In genomic region chr17:34204303-34205010, GRCm38 (mm10) we compare ENCODE assay signal across 8 mouse cellular contexts. TPM values are rescaled to one million over a fixed set of nuclear protein-coding genes. Genes with fewer than 3 reads are reported as not detected.
DNase-seq lines count a peak whose midpoint lies in the region; ATAC-seq lines count a peak whose summit lies in the region.

No protein-coding gene starts in this region.

- peaks cover 41% of the 10 kb centered on the region for H3K27me3 ChIP-seq in hindbrain, embryonic 15.5 days

- under 1% methylated on average over 44 of the region's 44 CpGs for WGBS in hindbrain, embryonic 15.5 days

- H3K4me3 ChIP-seq in hindbrain, embryonic 15.5 days: peak overlapping the region; percentile 57

- peak overlapping the region; percentile 85 for H3K4me2 ChIP-seq in hindbrain, embryonic 15.5 days

- H3K27ac ChIP-seq in hindbrain, embryonic 15.5 days (replicated peaks): no peak overlapping the region

- ATAC-seq in hindbrain, embryonic 15.5 days (ENCODE audit: low FRiP score, low read depth): peak; percentile 35; the same call in 1 of the 2 replicates

- H3K9me3 ChIP-seq in hindbrain, embryonic 15.5 days: no peaks in the 10 kb centered on the region

- peak; percentile 66 for DNase-seq in R1 (ENCODE audit: low read depth, low spot score)
- peak; percentile 86 to 92 for DNase-seq in cerebellum, postnatal 25 days
- DNase-seq in gastrocnemius, adult 18-20 months (ENCODE audit: low spot score): peak; percentile 91
- peak; percentile 71 for DNase-seq in left cerebral cortex, adult 11 months (ENCODE audit: low spot score)
- DNase-seq in lung, postnatal 25 days (ENCODE audit: low spot score): peak; percentile 93
- peak; percentile 89 for DNase-seq in ovary, postnatal 36 days (ENCODE audit: low spot score)
- peak; percentile 96 for DNase-seq in thymus, postnatal 14 days

- no peaks in the 10 kb centered on the region for H3K36me3 ChIP-seq in hindbrain, embryonic 15.5 days

- peaks cover 14% of the 10 kb centered on the region; the same call in 1 of the 2 replicates for H3K4me1 ChIP-seq in hindbrain, embryonic 15.5 days (replicated peaks)

- H3K9ac ChIP-seq in hindbrain, embryonic 15.5 days: peak overlapping the region; percentile 50

RNA-seq across cellular contexts. Expression of gene Tap2, which starts 1.1 kb away (rescaled TPM):
- 1 to 10 TPM; 4.1 to 6.6 TPM for total RNA-seq in gastrocnemius, adult 18-20 months (2021)
- polyA plus RNA-seq in hindbrain, embryonic 15.5 days (2015; fragmentation: Nextera tagmentation; extraction: Ambion mirVana): 2.2 and 2.3 TPM in 2 replicates

RNA-seq across cellular contexts. Expression of gene Psmb8, which starts 6.9 kb away (rescaled TPM):
- 1 to 10 TPM; 3.2 to 6.7 TPM for total RNA-seq in gastrocnemius, adult 18-20 months (2021)
- 3.3 and 5.7 TPM in 2 replicates for polyA plus RNA-seq in hindbrain, embryonic 15.5 days (2015; fragmentation: Nextera tagmentation; extraction: Ambion mirVana)

RNA-seq across cellular contexts. Expression of gene Psmb9, which starts 16.9 kb away (rescaled TPM):
- 1 to 10 TPM in 1 of 2 experiments, under 1 TPM in 1; 0.73 to 3.8 TPM for total RNA-seq in gastrocnemius, adult 18-20 months (2021)
- polyA plus RNA-seq in hindbrain, embryonic 15.5 days (2015; fragmentation: Nextera tagmentation; extraction: Ambion mirVana): 1.4 and 2.4 TPM in 2 replicates

RNA-seq across cellular contexts. Expression of gene Tap1, which starts 17.1 kb away (rescaled TPM):
- 1 to 10 TPM in 1 of 2 experiments, under 1 TPM in 1; 0.98 to 3.6 TPM for total RNA-seq in gastrocnemius, adult 18-20 months (2021)
- polyA plus RNA-seq in hindbrain, embryonic 15.5 days (2015; fragmentation: Nextera tagmentation; extraction: Ambion mirVana): 3.0 and 3.7 TPM in 2 replicates

RNA-seq across cellular contexts. Expression of gene H2-Ob, which starts 34.2 kb away (rescaled TPM):
- total RNA-seq in gastrocnemius, adult 18-20 months (2021): under 1 TPM; 0.14 to 0.33 TPM
- polyA plus RNA-seq in hindbrain, embryonic 15.5 days (2015; fragmentation: Nextera tagmentation; extraction: Ambion mirVana): 0.20 and 0.21 TPM in 2 replicates
